Mouse (Mus musculus): ENCODE measurements around the gene Htr1f. TPM values are rescaled to one million over a fixed set of nuclear protein-coding genes. Genes with fewer than 3 reads are reported as not detected.

Htr1f gene
- total RNA-seq, 2 experiments from 2014 or later = not detected

DNA sequence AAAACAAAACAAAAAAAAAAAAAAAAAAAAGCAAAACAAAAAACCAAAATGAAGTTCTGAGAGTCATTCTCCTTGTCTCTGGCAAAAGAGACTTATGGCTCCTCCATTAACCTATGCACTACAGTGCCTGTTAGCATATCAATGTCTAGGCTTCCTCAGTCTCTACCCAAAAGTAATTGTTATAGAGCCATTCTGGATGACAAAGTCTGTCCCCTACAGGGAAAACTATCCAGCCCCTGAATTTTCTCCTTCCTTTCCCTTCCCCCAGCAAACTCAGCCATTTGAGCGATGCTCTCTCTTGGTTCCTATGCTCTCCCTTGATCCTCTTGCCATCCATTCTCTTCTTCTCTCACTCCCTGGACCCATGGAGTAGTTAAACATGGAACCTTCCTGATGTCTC is 229.8 kb downstream of the Htr1f start:
- DNase-seq (ENCODE audit: low spot score) = no peak
- intact Hi-C loops (cut with DNase I) = no loop called here

DNA sequence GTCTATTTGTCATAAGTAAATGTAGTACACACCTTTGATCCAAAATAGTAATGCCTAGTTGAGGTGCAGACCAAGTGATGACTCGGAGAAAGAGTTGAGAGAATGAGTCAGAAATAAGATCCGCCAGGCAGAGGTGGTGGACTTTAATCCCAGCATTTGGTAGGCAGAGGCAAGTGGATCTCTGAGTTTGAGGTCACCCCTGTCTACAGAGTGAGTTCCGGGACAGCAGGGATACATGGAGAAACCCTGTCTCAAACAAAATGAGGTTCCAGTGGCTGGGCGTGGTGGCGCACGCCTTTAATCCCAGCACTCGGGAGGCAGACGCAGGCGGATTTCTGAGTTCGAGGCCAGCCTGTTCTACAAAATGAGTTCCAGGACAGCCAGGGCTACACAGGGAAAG is 230.3 kb downstream of the Htr1f start:
- intact Hi-C loops (cut with DNase I) = no loop called here

More for the DNA sequence above, 230.3 kb downstream of the Htr1f start:
- DNase-seq (ENCODE audit: low spot score) = no peak

Small RNA genes lying within 50 kb of the gene (microRNA-seq; reads per million reads assigned to microRNA genes)
- gene Gm23374 = not detected

Data from heart, postnatal 25 days (tissue).